Mouse (Mus musculus): ENCODE measurements at regions not wholly inside any gene's neighbourhood (a gene's known extent, or its start where the extent isn't known, plus 50 kb on each side); places are given as distances from the start of the nearest gene placed in this dataset.
A peak's percentile ranks its signal among the peaks of the same experiment; 100 is the strongest.
"Not testable (repeated sequence)": the region's sequence is repeated elsewhere in the genome, so short reads cannot be mapped to it uniquely, and the experiment has no call there.

GRCm38 (mm10) chr1:136680173-136680572, 55.5 kb downstream of the Zfp281 start:
- no peak for DNase-seq (ENCODE audit: low spot score in 2 of 2)

GRCm38 (mm10) chr1:136682311-136682710, 57.6 kb downstream of the Zfp281 start:
- not testable (repeated sequence) for DNase-seq (ENCODE audit: low spot score in 2 of 2)

DNA sequence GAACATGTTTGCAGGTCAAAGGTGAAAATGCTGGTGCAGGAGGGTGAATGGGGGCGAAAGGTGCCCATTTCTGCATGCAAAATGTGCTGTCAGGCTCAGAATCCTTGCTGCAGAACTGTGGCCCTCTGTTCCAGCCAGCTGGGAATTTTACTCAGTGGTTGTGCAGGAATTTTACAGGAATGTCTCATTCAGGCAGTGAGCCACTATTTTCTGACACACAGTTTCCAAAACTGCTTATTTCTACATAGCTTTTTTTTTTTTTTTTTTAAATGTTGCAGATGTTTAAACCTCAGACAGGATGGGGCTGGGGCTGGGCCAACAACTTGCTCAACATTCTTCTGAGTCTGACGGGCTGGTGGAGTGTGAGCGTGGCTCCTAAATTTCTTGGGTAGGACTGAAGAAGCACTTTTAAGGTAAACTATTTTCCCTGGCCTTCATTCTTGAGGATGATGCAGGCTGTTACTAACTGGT, 58.4 kb downstream of the Zfp281 start:
- peak in 1 of 2 experiments; percentile 33 for DNase-seq (ENCODE audit: low spot score in 2 of 2)

- DNase-seq (ENCODE audit: low spot score in 2 of 2): no peak
These were observed 58.9 kb downstream of the Zfp281 start for GRCm38 (mm10) chr1:136683561-136684131.

DNA sequence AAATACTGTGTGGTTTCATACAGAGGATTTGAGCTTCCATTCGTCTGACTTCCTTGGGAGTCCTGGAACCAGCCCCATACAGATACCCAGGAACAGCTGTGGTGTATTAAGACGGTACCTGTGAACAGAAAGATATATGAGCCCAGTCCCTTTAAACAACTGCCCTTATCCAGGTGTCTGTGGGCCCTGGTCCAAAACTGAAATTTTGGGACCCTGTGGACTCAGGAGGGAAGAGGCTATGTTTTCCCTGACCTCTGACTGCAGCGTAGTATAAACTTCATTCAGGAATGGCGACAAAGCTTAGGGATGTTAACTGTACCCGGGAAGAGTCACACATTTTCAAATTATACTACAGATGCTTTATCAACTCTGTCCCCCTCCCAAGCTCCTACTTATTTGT, 59.8 kb downstream of the Zfp281 start:
- no peak for DNase-seq (ENCODE audit: low spot score in 2 of 2)

- DNase-seq (ENCODE audit: low spot score in 2 of 2): no peak
These were observed 60.7 kb downstream of the Zfp281 start for GRCm38 (mm10) chr1:136685191-136686060.

DNA sequence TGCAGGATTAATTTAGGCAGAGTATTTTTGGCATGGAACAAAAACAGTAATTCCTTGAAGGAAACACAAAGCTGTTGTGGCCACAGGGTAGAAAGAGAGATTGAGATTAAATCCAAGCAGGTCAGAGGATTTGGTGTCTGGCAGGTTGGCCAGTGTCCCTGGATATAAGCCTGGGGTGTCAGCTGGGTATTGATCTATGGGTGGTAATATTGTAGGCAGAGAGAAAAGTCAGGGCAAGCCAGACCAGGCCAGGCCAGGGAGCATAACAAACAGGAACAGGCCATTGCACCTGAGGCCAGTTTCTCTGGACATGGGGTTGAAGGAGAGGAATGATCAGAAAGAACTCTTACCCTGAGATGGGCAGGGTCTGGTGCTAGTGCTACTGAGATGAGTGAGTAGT, 61.8 kb downstream of the Zfp281 start:
- no peak for DNase-seq (ENCODE audit: low spot score in 2 of 2)

DNA sequence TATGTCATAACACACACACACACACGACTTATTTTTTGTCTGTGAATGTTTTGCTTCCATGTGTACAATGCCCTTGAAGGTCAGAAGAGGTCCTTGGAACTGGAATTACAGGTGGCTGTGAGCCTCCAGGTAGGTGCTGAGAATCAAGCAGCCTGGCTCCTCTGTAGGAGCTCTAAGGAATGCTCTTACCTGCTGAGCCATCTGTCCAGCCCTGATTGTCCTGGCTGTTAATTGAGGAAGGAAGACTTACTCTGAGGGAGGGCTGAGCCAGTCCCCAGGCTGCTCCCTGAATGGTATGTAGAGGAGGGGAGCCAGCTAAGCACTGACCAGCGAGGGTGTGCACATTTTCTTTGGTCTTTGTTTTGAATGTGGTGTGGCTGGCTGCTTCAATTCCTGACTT, 65.4 kb downstream of the Zfp281 start:
- no peak for DNase-seq (ENCODE audit: low spot score in 2 of 2)

GRCm38 (mm10) chr1:136693421-136693820, 68.7 kb downstream of the Zfp281 start:
- DNase-seq (ENCODE audit: low spot score in 2 of 2): no peak

DNA sequence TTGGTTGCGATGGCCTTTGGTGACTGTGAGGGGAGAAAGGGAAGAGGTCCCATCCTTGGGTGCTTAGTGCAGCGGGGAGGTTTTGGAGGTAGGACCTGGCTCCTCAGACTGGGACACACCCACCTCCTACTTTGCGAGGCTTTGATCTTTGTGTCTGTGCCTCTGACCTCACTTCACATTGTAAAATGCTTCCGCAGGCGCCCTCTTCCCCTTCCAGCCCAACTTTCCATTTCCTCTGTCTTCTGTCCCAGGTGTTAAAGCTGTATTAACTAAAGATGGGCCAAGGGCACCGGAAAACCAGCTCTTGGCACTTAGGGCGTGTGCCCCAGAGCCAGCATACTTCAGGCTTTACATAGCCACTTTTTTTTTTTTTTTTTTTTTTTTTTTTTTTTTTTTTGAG, 70.3 kb downstream of the Zfp281 start:
- no peak for DNase-seq (ENCODE audit: low spot score in 2 of 2)

DNA sequence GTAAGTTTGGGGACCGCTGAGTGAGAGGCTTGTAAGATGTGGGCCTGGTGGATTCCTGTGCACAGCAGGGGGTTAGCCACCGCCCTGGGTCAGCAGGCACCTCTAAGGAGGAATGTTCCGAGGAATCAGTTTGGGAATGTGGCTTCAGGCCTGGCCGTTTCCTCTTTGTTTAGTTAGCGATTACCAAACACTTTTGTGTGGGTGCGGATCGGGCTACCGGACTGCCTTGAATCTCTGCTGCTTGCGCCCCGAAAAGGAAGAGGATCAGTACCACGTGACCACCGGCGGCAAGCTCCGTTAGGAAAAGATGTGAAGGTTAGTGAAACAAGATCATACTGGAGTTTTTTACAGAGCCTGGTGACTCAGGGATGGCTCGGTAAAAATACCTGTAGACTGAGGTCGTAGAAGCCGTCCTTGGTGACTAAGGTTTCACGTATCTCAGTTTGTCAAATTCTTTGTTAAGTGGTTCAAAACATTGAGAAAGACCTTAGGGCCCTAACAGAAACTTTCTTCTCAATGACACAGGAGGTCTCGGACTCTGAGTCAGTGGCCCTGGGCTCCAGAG, 71.5 kb downstream of the Zfp281 start:
- no peak for DNase-seq (ENCODE audit: low spot score in 2 of 2)

DNA sequence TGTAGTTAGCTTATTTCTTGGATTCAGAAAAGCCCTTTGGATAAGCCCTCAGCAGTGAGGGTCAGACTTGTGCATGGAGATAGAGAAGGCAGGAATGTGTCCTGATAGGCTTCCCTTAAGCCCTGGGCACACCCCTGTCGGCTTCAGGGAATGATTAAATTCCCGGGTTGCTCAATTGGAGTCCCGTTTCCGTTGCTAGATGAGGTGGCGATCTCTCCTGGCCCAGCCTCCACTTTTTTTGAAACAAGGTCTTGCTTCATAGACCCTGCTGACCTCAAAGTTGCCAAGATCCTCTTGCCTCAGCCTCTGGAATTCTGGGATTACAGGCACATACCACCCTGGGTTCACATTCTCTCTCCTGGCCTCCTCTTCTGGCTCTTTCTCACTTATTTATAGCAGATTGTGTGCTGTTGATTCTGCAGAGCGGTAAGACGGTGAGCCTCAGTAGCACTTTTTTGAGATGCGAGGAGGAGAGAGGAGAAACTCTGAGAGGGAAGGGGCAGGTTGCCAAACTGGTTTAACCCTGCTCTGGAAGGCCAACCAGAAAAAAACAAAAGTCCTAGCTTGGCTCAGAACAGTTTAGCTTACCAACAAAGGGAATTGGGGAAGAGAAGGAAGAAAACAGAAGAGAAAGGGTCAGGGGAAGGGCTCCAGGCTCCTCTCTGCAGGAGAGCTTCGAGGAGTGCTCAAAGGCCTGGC, 73.9 kb downstream of the Zfp281 start:
- DNase-seq (ENCODE audit: low spot score in 2 of 2): no peak

GRCm38 (mm10) chr1:136699153-136699524, 74.4 kb downstream of the Zfp281 start:
- DNase-seq (ENCODE audit: low spot score in 2 of 2): no peak

DNA sequence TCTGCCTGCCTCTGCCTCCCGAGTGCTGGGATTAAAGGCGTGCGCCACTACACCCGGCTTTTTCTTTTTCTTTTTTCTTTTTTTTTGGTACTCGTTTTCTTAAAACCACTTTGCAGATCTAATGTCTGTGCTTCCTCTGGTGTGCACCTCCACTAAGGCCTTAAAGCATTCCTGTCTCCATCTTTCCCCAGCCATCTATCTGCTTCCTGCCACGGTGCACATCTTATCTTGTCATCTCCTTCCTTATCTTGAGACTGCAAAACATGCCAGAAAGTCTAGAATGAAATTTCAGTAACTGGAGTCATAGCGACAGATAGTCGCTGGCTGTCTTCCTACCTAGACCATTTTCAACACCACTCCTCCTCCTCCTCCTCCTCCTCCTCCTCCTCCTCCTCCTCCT, 74.9 kb downstream of the Zfp281 start:
- DNase-seq (ENCODE audit: low spot score in 2 of 2): no peak

- DNase-seq (ENCODE audit: low spot score in 2 of 2): no peak
These were observed 79.4 kb downstream of the Zfp281 start for GRCm38 (mm10) chr1:136704139-136704538.

GRCm38 (mm10) chr1:136706509-136706908, 81.8 kb downstream of the Zfp281 start:
- peak in 1 of 2 experiments; percentile 36 for DNase-seq (ENCODE audit: low spot score in 2 of 2)

GRCm38 (mm10) chr1:136707394-136707793, 82.7 kb downstream of the Zfp281 start:
- peak in 1 of 2 experiments; percentile 16 for DNase-seq (ENCODE audit: low spot score in 2 of 2)

- DNase-seq (ENCODE audit: low spot score in 2 of 2): no peak
These were observed 83.2 kb downstream of the Zfp281 start for GRCm38 (mm10) chr1:136707866-136708265.

- DNase-seq (ENCODE audit: low spot score in 2 of 2): no peak
These were observed 85.5 kb downstream of the Zfp281 start for GRCm38 (mm10) chr1:136710196-136710595.

GRCm38 (mm10) chr1:136711243-136711642, 86.5 kb downstream of the Zfp281 start:
- peak in 1 of 2 experiments; percentile 11 for DNase-seq (ENCODE audit: low spot score in 2 of 2)

- DNase-seq (ENCODE audit: low spot score in 2 of 2): peak; percentile 52 to 61
These were observed 89.4 kb downstream of the Zfp281 start for GRCm38 (mm10) chr1:136714077-136714476.

GRCm38 (mm10) chr1:136714987-136715386, 90.3 kb downstream of the Zfp281 start:
- no peak for DNase-seq (ENCODE audit: low spot score in 2 of 2)

All from right cerebral cortex, adult 2 months (tissue).